Mouse (Mus musculus) stomach, embryonic 16.5 days (tissue): ENCODE results near the gene Patj. TPM values are rescaled to one million over a fixed set of nuclear protein-coding genes. Genes with fewer than 3 reads are reported as not detected.

ENCODE experiments used
- ATAC-seq: fragments of 200-750 bp; cut with Nextera tagmentation; 2 replicates; pipeline ENCODE4 v1.8.0; 2017; ENCODE audit warnings: moderate number of reproducible peaks, moderate TSS enrichment; ENCODE audit not compliant: insufficient read depth, low FRiP score
- H3K27ac ChIP-seq: fragments of 300-500 bp; sonication (generic); 2 replicates; pipeline ENCODE4 v1.5.1; 2014; ENCODE audit warnings: low read length
- H3K27me3 ChIP-seq: fragments of 300-500 bp; sonication (generic); 2 replicates; pipeline ENCODE4 v1.6.1; 2014; ENCODE audit warnings: low read length, control low read depth, mixed read lengths; ENCODE audit not compliant: control insufficient read depth, insufficient read depth
- H3K36me3 ChIP-seq: fragments of 300-500 bp; sonication (generic); 2 replicates; pipeline ENCODE4 v1.6.1; 2014; ENCODE audit warnings: low read length; ENCODE audit not compliant: control insufficient read depth, insufficient read depth
- H3K4me1 ChIP-seq: fragments of 300-500 bp; sonication (generic); 2 replicates; pipeline ENCODE4 v1.6.1; 2014; ENCODE audit warnings: low read length, control low read depth, mixed read lengths; ENCODE audit not compliant: control insufficient read depth, insufficient read depth
- H3K4me2 ChIP-seq: fragments of 300-500 bp; sonication (generic); 2 replicates; pipeline ENCODE4 v1.6.1; 2014; ENCODE audit warnings: low read depth, low read length, mixed read lengths
- H3K4me3 ChIP-seq: fragments of 300-500 bp; sonication (generic); replicated peaks from 2 replicates; pipeline ENCODE4 v1.5.1; 2014; ENCODE audit warnings: mild to moderate bottlenecking, low read length
- H3K9ac ChIP-seq: fragments of 300-500 bp; sonication (generic); 2 replicates; pipeline ENCODE4 v1.6.1; 2014; ENCODE audit warnings: low read length
- H3K9me3 ChIP-seq: fragments of 300-500 bp; sonication (generic); replicated peaks from 2 replicates; pipeline ENCODE4 v1.6.1; 2016; ENCODE audit warnings: low read length, control low read depth; ENCODE audit not compliant: control insufficient read depth
- WGBS: fragments of 180-500 bp; shearing (Covaris S2); extraction: QIAGEN DNeasy Blood & Tissue Kit; methylation state at CpG from one replicate; pipeline ENCODE4 v1.1.7; 2014; 5-methylcytosine and 5-hydroxymethylcytosine counted together
- polyA plus RNA-seq: library from polyadenylated mRNA; unstranded; fragments of >200 nt; fragmentation: Nextera tagmentation; extraction: Ambion mirVana; gene quantifications from 2 replicates; pipeline ENCODE4 v1.2.1, GENCODE M21; 2015

The Patj gene
- polyA plus RNA-seq, 1 experiment from 2014 or later, result 19.0 TPM

DNA sequence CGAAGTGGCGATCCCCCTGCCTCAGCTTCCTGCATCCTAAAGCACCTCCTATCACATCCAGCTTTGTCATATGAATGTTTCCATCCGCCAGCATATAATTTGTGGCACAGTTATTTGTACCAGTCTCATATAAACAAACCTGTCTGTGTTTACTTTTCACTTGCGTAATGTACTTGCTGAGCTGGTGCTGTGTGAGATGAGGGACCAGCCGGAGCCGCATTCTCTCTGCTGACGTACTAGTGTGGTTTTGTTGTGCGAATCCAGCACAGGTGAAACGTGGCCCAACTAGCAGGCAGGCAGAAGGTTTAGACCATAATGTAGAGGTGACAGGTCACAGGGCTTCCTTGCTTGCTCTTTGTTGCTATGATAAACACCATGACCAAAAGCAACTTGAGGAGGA, 171.9 kb downstream of the Patj start:
- Histone ChIP-seq H3K27me3 (no peaks in the 10 kb centered on the region), H3K4me1 (peaks cover 12% of the 10 kb centered on the region), H3K9ac (no peak overlapping the region), H3K9me3 (no peaks in the 10 kb centered on the region), H3K4me2 (no peak overlapping the region), H3K36me3 (no peaks in the 10 kb centered on the region), H3K4me3 (no peak overlapping the region), H3K27ac (no peak overlapping the region)
- 74% methylated on average over 9 of the region's 9 CpGs for WGBS
- ATAC-seq, result no peak

DNA sequence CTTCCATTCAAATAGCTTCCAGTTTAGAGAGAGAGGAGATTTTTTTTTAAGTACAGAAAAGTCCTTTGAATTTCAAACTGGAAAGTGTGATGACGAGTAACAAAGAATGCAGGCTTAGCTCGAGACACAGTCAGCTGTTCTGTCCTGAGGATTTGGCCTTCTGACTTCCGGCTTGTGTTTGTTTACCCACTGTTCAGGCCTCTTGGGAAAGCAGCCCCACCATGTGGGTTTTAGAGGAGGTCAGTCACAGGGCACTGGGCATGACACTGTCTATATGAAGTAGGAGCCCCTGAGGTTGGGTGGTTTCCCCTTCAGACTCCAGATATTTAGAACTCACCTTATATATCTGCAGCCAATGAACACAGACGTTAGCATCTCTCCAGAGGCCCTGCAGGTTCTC, 174.3 kb downstream of the Patj start:
- no peak overlapping the region for H3K9ac ChIP-seq
- H3K27me3 ChIP-seq, result no peaks in the 10 kb centered on the region
- no peak overlapping the region for H3K4me2 ChIP-seq
- no peaks in the 10 kb centered on the region for H3K36me3 ChIP-seq
- ATAC-seq, result peak; percentile 47; the same call in 1 of the 2 replicates
- no peaks in the 10 kb centered on the region for H3K9me3 ChIP-seq
- H3K4me3 ChIP-seq, result no peak overlapping the region
- no peaks in the 10 kb centered on the region for H3K4me1 ChIP-seq
- 30% methylated on average over 4 of the region's 4 CpGs for WGBS
- no peak overlapping the region for H3K27ac ChIP-seq

DNA sequence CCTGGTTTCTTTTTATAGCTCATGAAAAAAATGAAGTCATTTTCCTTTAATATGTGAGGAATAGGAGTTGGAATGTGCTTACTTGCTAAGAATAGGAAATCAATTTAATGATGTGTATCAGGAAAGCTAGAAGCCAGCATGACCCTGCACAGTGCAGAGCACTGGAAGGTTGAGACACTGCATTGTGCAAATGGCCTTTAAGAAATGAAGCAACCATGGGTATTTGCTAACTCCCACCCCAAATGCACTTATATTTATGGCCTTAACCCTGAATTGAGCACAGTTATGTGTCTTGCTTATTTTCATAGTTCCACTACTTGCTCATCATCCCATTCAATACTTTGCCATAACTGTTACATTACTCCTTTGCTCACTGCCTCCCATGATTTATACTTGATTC, 181.7 kb downstream of the Patj start:
- H3K9ac ChIP-seq, result no peak overlapping the region
- H3K27me3 ChIP-seq, result no peaks in the 10 kb centered on the region
- no peak overlapping the region for H3K4me2 ChIP-seq
- H3K4me3 ChIP-seq, result no peak overlapping the region
- no peaks in the 10 kb centered on the region for H3K36me3 ChIP-seq
- H3K4me1 ChIP-seq, result no peaks in the 10 kb centered on the region
- no peak for ATAC-seq
- no peaks in the 10 kb centered on the region for H3K9me3 ChIP-seq
- no peak overlapping the region for H3K27ac ChIP-seq

DNA sequence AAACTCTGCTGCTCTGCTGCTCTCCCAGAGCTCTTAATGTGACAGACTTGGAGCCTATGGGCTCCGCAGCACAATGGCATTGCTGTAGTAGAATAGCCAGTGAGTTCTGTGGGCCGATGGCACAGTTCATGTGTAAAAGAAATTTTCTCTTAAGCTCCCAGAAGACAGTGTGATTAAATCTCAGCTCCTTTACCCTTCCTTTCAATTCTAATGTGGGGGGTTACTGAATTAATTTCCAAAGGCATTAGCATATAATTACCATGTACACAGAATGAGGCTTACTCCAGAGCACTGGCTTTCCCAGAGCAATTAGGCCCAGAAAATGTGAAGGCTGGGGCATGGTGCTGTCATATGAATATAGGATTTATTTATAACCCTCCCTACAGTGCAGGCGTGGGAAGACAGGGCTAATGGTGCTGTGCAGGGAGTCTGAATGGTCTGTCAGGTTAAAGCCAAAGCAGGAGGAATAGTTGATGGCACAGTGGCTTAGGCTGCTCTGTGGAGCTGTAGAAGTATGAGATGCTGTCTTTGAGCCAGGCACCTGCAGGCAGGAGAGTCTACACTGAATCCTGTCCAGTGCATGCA, 182.5 kb downstream of the Patj start:
- 72% methylated on average over 3 of the region's 3 CpGs for WGBS
- no peak overlapping the region for H3K9ac ChIP-seq
- ATAC-seq, result no peak

DNA sequence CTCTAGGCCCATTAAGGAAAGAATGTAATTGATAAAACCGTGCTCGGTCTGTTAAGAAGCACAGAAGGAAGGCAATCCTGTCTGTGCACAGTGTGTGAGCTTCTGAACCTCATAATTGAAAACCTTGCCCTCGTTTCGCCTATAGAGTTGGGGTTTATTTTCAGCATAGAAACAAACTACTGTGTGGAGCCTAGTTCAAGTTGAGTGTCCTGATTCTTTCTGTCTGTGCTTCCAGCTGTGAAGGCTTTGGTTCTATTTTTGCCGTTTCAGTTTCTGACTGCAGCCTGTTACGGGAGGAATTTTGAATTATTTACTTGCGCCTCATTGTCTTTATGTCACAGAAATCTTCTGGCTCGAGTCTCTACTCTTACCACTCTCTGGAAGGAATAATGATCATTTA, 185.9 kb downstream of the Patj start:
- no peaks in the 10 kb centered on the region for H3K4me1 ChIP-seq
- ATAC-seq, result no peak
- H3K27ac ChIP-seq, result no peak overlapping the region
- no peak overlapping the region for H3K4me3 ChIP-seq
- no peak overlapping the region for H3K9ac ChIP-seq
- H3K27me3 ChIP-seq, result no peaks in the 10 kb centered on the region
- H3K36me3 ChIP-seq, result no peaks in the 10 kb centered on the region
- 77% methylated on average over 8 of the region's 8 CpGs for WGBS
- H3K9me3 ChIP-seq, result no peaks in the 10 kb centered on the region
- H3K4me2 ChIP-seq, result no peak overlapping the region

More for the DNA sequence above, 182.5 kb downstream of the Patj start:
- Histone ChIP-seq H3K9me3 (no peaks in the 10 kb centered on the region), H3K4me2 (no peak overlapping the region), H3K27ac (no peak overlapping the region), H3K4me3 (no peak overlapping the region), H3K36me3 (no peaks in the 10 kb centered on the region), H3K27me3 (no peaks in the 10 kb centered on the region), H3K4me1 (no peaks in the 10 kb centered on the region)

DNA sequence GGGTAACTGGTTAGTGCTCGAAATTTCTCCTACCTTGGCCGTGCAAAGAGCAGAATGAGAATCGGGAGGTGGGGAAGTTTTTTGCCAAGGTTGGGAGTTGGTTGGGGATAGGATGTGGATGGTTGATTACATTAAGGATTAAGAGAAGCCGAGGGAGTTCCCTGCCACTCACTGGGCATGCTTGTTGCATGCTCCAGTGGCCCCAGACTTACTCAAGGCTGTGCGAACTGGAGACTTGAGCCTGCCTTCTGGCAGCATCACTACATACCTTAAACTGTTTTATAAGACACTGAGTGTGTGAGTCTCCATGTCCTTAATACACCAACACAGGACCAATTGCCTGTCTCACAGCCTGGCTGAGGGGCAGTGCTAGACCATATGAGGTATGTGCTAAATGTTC, 188.4 kb downstream of the Patj start:
- Histone ChIP-seq H3K27me3 (no peaks in the 10 kb centered on the region), H3K4me3 (no peak overlapping the region), H3K9ac (no peak overlapping the region), H3K4me1 (no peaks in the 10 kb centered on the region), H3K4me2 (no peak overlapping the region), H3K36me3 (no peaks in the 10 kb centered on the region), H3K9me3 (no peaks in the 10 kb centered on the region), H3K27ac (no peak overlapping the region)
- no peak for ATAC-seq
- 81% methylated on average over 5 of the region's 5 CpGs for WGBS

DNA sequence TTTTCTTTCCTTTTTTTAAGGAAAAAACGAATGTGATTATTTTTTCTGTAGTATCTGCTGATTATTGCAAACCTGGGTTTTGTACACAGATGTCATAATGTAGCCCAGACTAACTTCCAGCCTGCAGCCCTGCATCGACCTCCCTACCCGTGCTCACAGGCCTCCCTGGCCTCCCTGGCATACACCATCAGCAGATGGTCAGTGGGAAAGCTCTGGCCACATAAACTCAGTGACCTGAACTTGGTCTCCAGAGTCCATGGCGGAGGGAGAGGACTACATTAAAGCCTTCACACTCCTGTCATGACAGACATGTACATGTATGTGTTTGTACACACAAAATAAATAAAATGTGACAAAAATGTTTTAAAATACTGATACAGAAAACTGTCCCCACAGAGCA, 190.7 kb downstream of the Patj start:
- H3K36me3 ChIP-seq, result no peaks in the 10 kb centered on the region
- H3K4me1 ChIP-seq, result no peaks in the 10 kb centered on the region
- H3K27me3 ChIP-seq, result no peaks in the 10 kb centered on the region
- no peak for ATAC-seq
- no peak overlapping the region for H3K27ac ChIP-seq
- H3K4me3 ChIP-seq, result no peak overlapping the region
- no peak overlapping the region for H3K4me2 ChIP-seq
- WGBS, result 68% methylated on average over 4 of the region's 4 CpGs
- no peak overlapping the region for H3K9ac ChIP-seq
- no peaks in the 10 kb centered on the region for H3K9me3 ChIP-seq

DNA sequence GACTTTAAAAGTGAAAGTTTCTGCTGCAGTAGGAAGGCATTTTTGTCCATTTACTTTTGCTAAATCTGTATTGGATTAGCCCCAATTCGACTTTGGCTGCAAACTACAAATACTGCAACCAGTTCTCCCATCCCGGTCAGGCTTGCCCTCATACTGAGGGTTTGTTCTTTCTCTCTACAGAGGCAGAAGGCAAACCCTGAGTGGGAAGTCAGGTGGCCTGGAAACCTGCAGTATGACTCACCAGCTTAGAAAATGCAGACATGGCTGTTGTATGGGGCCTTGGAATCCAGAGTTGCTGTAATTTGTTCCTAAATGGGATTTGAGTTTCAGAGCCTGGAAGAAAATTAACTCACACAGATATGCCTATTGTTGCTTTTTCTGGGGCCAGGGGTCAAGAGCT, 192.1 kb downstream of the Patj start:
- 73% methylated on average over 2 of the region's 2 CpGs for WGBS
- Histone ChIP-seq H3K9ac (no peak overlapping the region), H3K9me3 (no peaks in the 10 kb centered on the region)

DNA sequence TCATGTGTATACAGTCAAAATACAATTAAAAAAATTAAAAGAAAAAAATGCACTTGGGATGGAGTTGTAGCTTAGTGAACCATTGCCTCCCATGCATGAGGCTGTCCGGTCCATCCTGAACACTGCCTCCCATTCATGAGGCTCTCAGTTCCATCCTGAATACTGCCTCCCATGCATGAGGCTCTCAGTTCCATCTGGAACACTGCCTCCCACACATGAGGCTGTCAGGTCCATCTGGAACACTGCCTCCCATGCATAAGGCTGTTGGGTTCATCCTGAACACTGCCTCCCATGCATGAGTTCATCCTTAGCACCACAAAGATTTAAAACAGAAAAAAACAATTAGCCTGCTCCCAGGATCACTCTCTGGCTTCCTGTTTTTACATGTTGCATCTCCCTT, 198.4 kb downstream of the Patj start:
- H3K27ac ChIP-seq, result no peak overlapping the region
- H3K4me2 ChIP-seq, result no peak overlapping the region
- 82% methylated on average over 1 of the region's 1 CpGs for WGBS
- no peaks in the 10 kb centered on the region for H3K36me3 ChIP-seq
- no peak for ATAC-seq
- no peaks in the 10 kb centered on the region for H3K27me3 ChIP-seq
- no peaks in the 10 kb centered on the region for H3K4me1 ChIP-seq
- no peak overlapping the region for H3K4me3 ChIP-seq
- H3K9me3 ChIP-seq, result no peaks in the 10 kb centered on the region
- no peak overlapping the region for H3K9ac ChIP-seq

More for the DNA sequence above, 192.1 kb downstream of the Patj start:
- Histone ChIP-seq H3K36me3 (no peaks in the 10 kb centered on the region), H3K4me2 (no peak overlapping the region), H3K4me1 (no peaks in the 10 kb centered on the region), H3K27ac (no peak overlapping the region), H3K27me3 (no peaks in the 10 kb centered on the region), H3K4me3 (no peak overlapping the region)
- ATAC-seq, result no peak
